Mouse (Mus musculus) myocyte (in vitro differentiated cells): ENCODE measurements around the gene Nt5c2. TPM values are rescaled to one million over a fixed set of nuclear protein-coding genes. Genes with fewer than 3 reads are reported as not detected.
"Not testable (repeated sequence)": the region's sequence is repeated elsewhere in the genome, so short reads cannot be mapped to it uniquely, and the experiment has no call there.

Source experiments
- H3K27me3 ChIP-seq: one replicate; pipeline ENCODE4 v1.6.1; 2011; ENCODE audit not compliant: control insufficient read depth, insufficient read depth, insufficient read length
- H3K36me3 ChIP-seq: one replicate; pipeline ENCODE4 v1.6.1; 2011; ENCODE audit not compliant: control insufficient read depth, insufficient read depth
- H3K4me2 ChIP-seq: one replicate; pipeline ENCODE4 v1.6.1; 2011; ENCODE audit warnings: low read depth, control low read depth
- H3K4me3 ChIP-seq: one replicate; pipeline ENCODE4 v1.5.1; 2011; ENCODE audit warnings: mild to moderate bottlenecking, control low read depth, moderate library complexity
- H3K79me2 ChIP-seq: one replicate; pipeline ENCODE4 v1.6.1; 2011; ENCODE audit not compliant: control insufficient read depth, insufficient read depth
- H3ac ChIP-seq: one replicate; pipeline ENCODE4 v1.6.1; 2011; ENCODE audit not compliant: control insufficient read depth, insufficient read length
- CEBPB ChIP-seq: IDR thresholded peaks from 2 replicates; pipeline ENCODE4 v1.6.1; 2011; ENCODE audit warnings: mild to moderate bottlenecking, moderate library complexity; ENCODE audit not compliant: poor library complexity, insufficient read depth, severe bottlenecking
- E2F4 ChIP-seq: IDR thresholded peaks from one replicate; pipeline ENCODE4 v1.6.1; 2011; ENCODE audit warnings: mild to moderate bottlenecking, control low read depth, moderate library complexity; ENCODE audit not compliant: insufficient read depth
- MAX ChIP-seq: IDR thresholded peaks from one replicate; pipeline ENCODE4 v1.6.1; 2011; ENCODE audit warnings: low read depth, mild to moderate bottlenecking, control low read depth
- MYOD1 ChIP-seq, 3 experiments: IDR thresholded peaks; one replicate each; pipeline ENCODE4 v1.6.1; 2011; ENCODE audit warnings: control low read depth in 2 of 3, low read depth in 2 of 3, mild to moderate bottlenecking in 2 of 3, moderate library complexity in 1 of 3; ENCODE audit not compliant: insufficient read length in 2 of 3, control insufficient read depth in 1 of 3
- MYOG ChIP-seq, 3 experiments: IDR thresholded peaks; one replicate each; pipeline ENCODE4 v1.6.1; 2011; ENCODE audit warnings: control low read depth in 2 of 3, low read depth in 2 of 3, mild to moderate bottlenecking in 2 of 3; ENCODE audit not compliant: insufficient read length in 2 of 3, control insufficient read depth in 1 of 3, insufficient read depth in 1 of 3
- POLR2A ChIP-seq: IDR thresholded peaks from one replicate; pipeline ENCODE4 v1.6.1; 2011; ENCODE audit warnings: low read depth, mild to moderate bottlenecking, control low read depth, moderate library complexity; ENCODE audit not compliant: insufficient read length
- POLR2AphosphoS2 ChIP-seq: IDR thresholded peaks from one replicate; pipeline ENCODE4 v1.6.1; 2011; ENCODE audit warnings: low read depth, control low read depth; ENCODE audit not compliant: insufficient read length
- REST ChIP-seq: IDR thresholded peaks from one replicate; pipeline ENCODE4 v1.6.1; 2011; ENCODE audit warnings: mild to moderate bottlenecking, control low read depth, moderate library complexity; ENCODE audit not compliant: insufficient read depth, insufficient read length
- SRF ChIP-seq: IDR thresholded peaks from one replicate; pipeline ENCODE4 v1.6.1; 2011; ENCODE audit warnings: low read depth; ENCODE audit not compliant: control insufficient read depth, insufficient read length
- TCF12 ChIP-seq: IDR thresholded peaks from one replicate; pipeline ENCODE4 v1.6.1; 2011; ENCODE audit warnings: mild to moderate bottlenecking, control low read depth; ENCODE audit not compliant: poor library complexity, insufficient read depth, severe bottlenecking
- TCF3 ChIP-seq: IDR thresholded peaks from one replicate; pipeline ENCODE4 v1.6.1; 2011; ENCODE audit warnings: low read depth, control low read depth; ENCODE audit not compliant: insufficient read length
- USF1 ChIP-seq: IDR thresholded peaks from one replicate; pipeline ENCODE4 v1.6.1; 2011; ENCODE audit warnings: low read depth, mild to moderate bottlenecking, control low read depth, moderate library complexity
- polyA plus RNA-seq: library from polyadenylated mRNA; unstranded; fragments of >200 nt; fragmentation: generic; extraction: Trizol; gene quantifications from one replicate; pipeline ENCODE4 v1.2.1, GENCODE M21; 2012; ENCODE audit warnings: missing spikeins

Gene Nt5c2
- polyA plus RNA-seq, 1 experiment: 19.5 TPM

- no peaks in the 10 kb centered on the region for H3K36me3 ChIP-seq
- no peak for TF ChIP-seq CEBPB
- no peak for TF ChIP-seq REST
- TF ChIP-seq E2F4: no peak
- TF ChIP-seq MYOG (IDR thresholded peaks at IDR 0.05; ENCODE audit: control insufficient read depth in 1 of 3, insufficient read depth in 1 of 3, insufficient read length in 2 of 3, low read depth in 2 of 3): no peak
- TF ChIP-seq TCF12: no peak
Observed at GRCm38 (mm10) chr19:46999753-47000152, 15.2 kb downstream of the Nt5c2 start.

GRCm38 (mm10) chr19:46998953-46999352 is 16.0 kb downstream of the Nt5c2 start:
- Histone ChIP-seq H3K4me2 (no peak overlapping the region), H3ac (no peak overlapping the region)
- TF ChIP-seq CEBPB (no peak), E2F4 (no peak), SRF (no peak), MYOG (IDR thresholded peaks at IDR 0.05; ENCODE audit: control insufficient read depth in 1 of 3, insufficient read depth in 1 of 3, insufficient read length in 2 of 3, low read depth in 2 of 3) (no peak), TCF12 (no peak), REST (no peak), MAX (no peak), POLR2A (no peak), MYOD1 (IDR thresholded peaks at IDR 0.05; ENCODE audit: control insufficient read depth in 1 of 3, insufficient read length in 2 of 3, low read depth in 2 of 3) (no peak)

More at GRCm38 (mm10) chr19:46999753-47000152, 15.2 kb downstream of the Nt5c2 start:
- no peak overlapping the region for H3K4me3 ChIP-seq
- H3ac ChIP-seq: no peak overlapping the region
- H3K79me2 ChIP-seq: no peaks in the 10 kb centered on the region
- peaks cover 14% of the 10 kb centered on the region for H3K27me3 ChIP-seq
- no peak overlapping the region for H3K4me2 ChIP-seq

GRCm38 (mm10) chr19:46998168-46998870 is 16.6 kb downstream of the Nt5c2 start:
- no peak overlapping the region for H3ac ChIP-seq
- peaks cover 9% of the 10 kb centered on the region for H3K27me3 ChIP-seq
- no peaks in the 10 kb centered on the region for H3K79me2 ChIP-seq
- H3K4me3 ChIP-seq: no peak overlapping the region
- no peak overlapping the region for H3K4me2 ChIP-seq
- no peaks in the 10 kb centered on the region for H3K36me3 ChIP-seq
- TF ChIP-seq REST (no peak), POLR2A (no peak), POLR2AphosphoS2 (no peak), E2F4 (no peak), CEBPB (no peak), MYOD1 (IDR thresholded peaks at IDR 0.05; ENCODE audit: control insufficient read depth in 1 of 3, insufficient read length in 2 of 3, low read depth in 2 of 3) (no peak), MYOG (IDR thresholded peaks at IDR 0.05; ENCODE audit: control insufficient read depth in 1 of 3, insufficient read depth in 1 of 3, insufficient read length in 2 of 3, low read depth in 2 of 3) (no peak), TCF12 (no peak)

More at GRCm38 (mm10) chr19:46998953-46999352, 16.0 kb downstream of the Nt5c2 start:
- Histone ChIP-seq H3K79me2 (no peaks in the 10 kb centered on the region), H3K27me3 (peaks cover 14% of the 10 kb centered on the region), H3K36me3 (no peaks in the 10 kb centered on the region), H3K4me3 (no peak overlapping the region)

GRCm38 (mm10) chr19:46996095-46996494 is 18.9 kb downstream of the Nt5c2 start:
- Histone ChIP-seq H3K36me3 (no peaks in the 10 kb centered on the region), H3K79me2 (no peaks in the 10 kb centered on the region), H3K27me3 (no peaks in the 10 kb centered on the region), H3K4me3 (no peak overlapping the region), H3K4me2 (no peak overlapping the region), H3ac (no peak overlapping the region)
- TF ChIP-seq MYOD1 (IDR thresholded peaks at IDR 0.05; ENCODE audit: control insufficient read depth in 1 of 3, insufficient read length in 2 of 3, low read depth in 2 of 3): no peak
- no peak for TF ChIP-seq REST
- no peak for TF ChIP-seq E2F4
- TF ChIP-seq TCF3: no peak
- no peak for TF ChIP-seq MYOG (IDR thresholded peaks at IDR 0.05; ENCODE audit: control insufficient read depth in 1 of 3, insufficient read depth in 1 of 3, insufficient read length in 2 of 3, low read depth in 2 of 3)
- no peak for TF ChIP-seq POLR2AphosphoS2
- TF ChIP-seq SRF: no peak
- no peak for TF ChIP-seq POLR2A
- TF ChIP-seq CEBPB: no peak
- TF ChIP-seq MAX: no peak
- no peak for TF ChIP-seq USF1
- TF ChIP-seq TCF12: no peak

- H3K4me3 ChIP-seq, H3K4me2 ChIP-seq, H3K36me3 ChIP-seq, H3K27me3 ChIP-seq, H3ac ChIP-seq, H3K79me2 ChIP-seq: not testable (repeated sequence)
Observed at GRCm38 (mm10) chr19:46992329-46992728, 22.6 kb downstream of the Nt5c2 start.
